Mouse (Mus musculus) MEL (cell line): ENCODE results near the gene Olfr486.
"Not testable (repeated sequence)": the region's sequence is repeated elsewhere in the genome, so short reads cannot be mapped to it uniquely, and the experiment has no call there.

ENCODE experiments used
- CTCF ChIP-seq, 3 experiments: IDR thresholded peaks in 2 of 3; conservative IDR thresholded peaks in 1 of 3; 2 replicates each; pipeline ENCODE4 v1.5.1; 2011 to 2012; ENCODE audit warnings: low read length in 3 of 3, low read depth in 2 of 3, mild to moderate bottlenecking in 2 of 3, improper control_type of control experiment in 1 of 3, inconsistent platforms in 1 of 3, mixed read lengths in 1 of 3, moderate library complexity in 1 of 3; ENCODE audit not compliant: control insufficient read depth in 1 of 3, insufficient read depth in 1 of 3, poor library complexity in 1 of 3, severe bottlenecking in 1 of 3
- EP300 ChIP-seq, 2 experiments: IDR thresholded peaks; 2 replicates each; pipeline ENCODE4 v1.6.1; 2011; ENCODE audit warnings: improper control_type of control experiment in 2 of 2, low read length in 2 of 2, low read depth in 1 of 2, mild to moderate bottlenecking in 1 of 2
- GATA1 ChIP-seq: IDR thresholded peaks from 2 replicates; pipeline ENCODE4 v1.6.1; 2011; ENCODE audit warnings: low read depth, low read length, improper control_type of control experiment
- HCFC1 ChIP-seq: IDR thresholded peaks from 2 replicates; pipeline ENCODE4 v1.6.1; 2012; ENCODE audit warnings: low read depth, mild to moderate bottlenecking, inconsistent platforms, low read length, improper control_type of control experiment, moderate library complexity
- KAT2A ChIP-seq: conservative IDR thresholded peaks from 2 replicates; pipeline ENCODE4 v1.6.1; 2012; ENCODE audit warnings: low read depth, low read length, improper control_type of control experiment, inconsistent platforms
- POLR2A ChIP-seq, 2 experiments: IDR thresholded peaks; 2 replicates each; pipeline ENCODE4 v1.6.1; 2011 to 2012; ENCODE audit warnings: low read length in 2 of 2, mild to moderate bottlenecking in 2 of 2, control low read depth in 1 of 2, improper control_type of control experiment in 1 of 2, low read depth in 1 of 2, moderate library complexity in 1 of 2; ENCODE audit not compliant: control insufficient read depth in 1 of 2, insufficient read depth in 1 of 2, poor library complexity in 1 of 2
- POLR2AphosphoS2 ChIP-seq: IDR thresholded peaks from 2 replicates; pipeline ENCODE4 v1.6.1; 2011; ENCODE audit warnings: low read length, improper control_type of control experiment
- POLR2AphosphoS5 ChIP-seq: IDR thresholded peaks from 2 replicates; pipeline ENCODE4 v1.6.1; 2012; ENCODE audit warnings: low read depth, borderline replicate concordance, mild to moderate bottlenecking, inconsistent platforms, low read length, moderate library complexity, mixed read lengths
- RAD21 ChIP-seq: IDR thresholded peaks from 2 replicates; pipeline ENCODE4 v1.6.1; 2011; ENCODE audit warnings: mild to moderate bottlenecking, low read depth, low read length, improper control_type of control experiment
- SMC3 ChIP-seq: IDR thresholded peaks from 2 replicates; pipeline ENCODE4 v1.6.1; 2011; ENCODE audit warnings: low read depth, low read length, improper control_type of control experiment
- ZC3H11A ChIP-seq: IDR thresholded peaks from 2 replicates; pipeline ENCODE4 v1.6.1; 2012; ENCODE audit warnings: low read depth, mild to moderate bottlenecking, inconsistent platforms, low read length, improper control_type of control experiment
- ZMIZ1 ChIP-seq: IDR thresholded peaks from 2 replicates; pipeline ENCODE4 v1.6.1; 2012; ENCODE audit warnings: low read depth, mild to moderate bottlenecking, inconsistent platforms, low read length, improper control_type of control experiment, moderate library complexity

GRCm38 (mm10) chr7:108196337-108196736 is 23.8 kb upstream of the Olfr486 start:
- not testable (repeated sequence) for TF ChIP-seq POLR2AphosphoS2; SMC3; GATA1; KAT2A; EP300 (IDR thresholded peaks at IDR 0.05; ENCODE audit: low read depth in 1 of 2, low read length in 2 of 2); ZC3H11A; HCFC1; POLR2AphosphoS5; POLR2A (IDR thresholded peaks at IDR 0.05; ENCODE audit: control insufficient read depth in 1 of 2, insufficient read depth in 1 of 2, low read depth in 1 of 2, low read length in 2 of 2, poor library complexity in 1 of 2); CTCF (IDR thresholded peaks at IDR 0.05 in 2 of 3, conservative IDR thresholded peaks at IDR 0.05 in 1 of 3; ENCODE audit: control insufficient read depth in 1 of 3, insufficient read depth in 1 of 3, low read depth in 2 of 3, low read length in 3 of 3, poor library complexity in 1 of 3, severe bottlenecking in 1 of 3); ZMIZ1; RAD21
